Mouse (Mus musculus): ENCODE data around the gene Tmigd3. TPM values are rescaled to one million over a fixed set of nuclear protein-coding genes. Genes with fewer than 3 reads are reported as not detected.
"Not testable (repeated sequence)": the region's sequence is repeated elsewhere in the genome, so short reads cannot be mapped to it uniquely, and the experiment has no call there.

Tmigd3 gene
- total and polyA plus RNA-seq, 3 experiments = 0.31 TPM; not detected in 2

DNA sequence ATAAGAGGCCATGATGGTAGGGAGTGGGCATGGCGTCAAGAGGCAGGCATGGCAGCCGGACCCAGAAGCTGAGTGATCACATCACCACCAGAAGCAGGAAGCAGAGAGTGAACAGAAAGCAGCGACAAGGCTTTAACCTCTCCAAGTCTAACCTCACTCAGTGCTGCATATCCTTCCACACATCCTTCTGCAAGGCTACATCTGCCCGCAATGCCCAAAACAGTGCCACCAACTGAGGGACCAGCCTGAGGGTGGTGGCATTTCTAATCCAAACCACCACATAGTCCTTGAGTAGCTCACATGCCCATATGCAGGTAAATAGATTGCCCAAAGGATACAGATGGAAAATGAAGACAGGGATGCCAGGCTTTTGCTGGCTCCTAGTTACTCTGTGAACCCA, 38.3 kb downstream of the Tmigd3 start:
- TF ChIP-seq CTCF (IDR thresholded peaks at IDR 0.05) = no peak
- TF ChIP-seq POLR2A (IDR thresholded peaks at IDR 0.05; ENCODE audit: insufficient read depth, low read depth, low read length) = no peak
- TF ChIP-seq EP300 (IDR thresholded peaks at IDR 0.05; ENCODE audit: insufficient read depth, low read depth, low read length) = no peak
- no peak overlapping the region for H3K4me3 ChIP-seq
- no peaks in the 10 kb centered on the region for H3K27me3 ChIP-seq (ENCODE audit: control insufficient read depth, insufficient read depth, low read length)
- H3K9ac ChIP-seq (ENCODE audit: low read depth, low read length) = no peak overlapping the region
- no peak overlapping the region for H3K27ac ChIP-seq
- H3K36me3 ChIP-seq (ENCODE audit: control insufficient read depth, insufficient read depth, low read length) = no peaks in the 10 kb centered on the region
- no peak for DNase-seq
- intact Hi-C loops (cut with DNase I) = no loop called here
- H3K79me2 ChIP-seq (replicated peaks; ENCODE audit: control insufficient read depth, insufficient read depth, low read length) = no peaks in the 10 kb centered on the region
- 84% methylated on average over 4 of the region's 4 CpGs for WGBS
- peaks cover 1% of the 10 kb centered on the region for H3K4me1 ChIP-seq (ENCODE audit: control insufficient read depth, insufficient read depth, low read length)

DNA sequence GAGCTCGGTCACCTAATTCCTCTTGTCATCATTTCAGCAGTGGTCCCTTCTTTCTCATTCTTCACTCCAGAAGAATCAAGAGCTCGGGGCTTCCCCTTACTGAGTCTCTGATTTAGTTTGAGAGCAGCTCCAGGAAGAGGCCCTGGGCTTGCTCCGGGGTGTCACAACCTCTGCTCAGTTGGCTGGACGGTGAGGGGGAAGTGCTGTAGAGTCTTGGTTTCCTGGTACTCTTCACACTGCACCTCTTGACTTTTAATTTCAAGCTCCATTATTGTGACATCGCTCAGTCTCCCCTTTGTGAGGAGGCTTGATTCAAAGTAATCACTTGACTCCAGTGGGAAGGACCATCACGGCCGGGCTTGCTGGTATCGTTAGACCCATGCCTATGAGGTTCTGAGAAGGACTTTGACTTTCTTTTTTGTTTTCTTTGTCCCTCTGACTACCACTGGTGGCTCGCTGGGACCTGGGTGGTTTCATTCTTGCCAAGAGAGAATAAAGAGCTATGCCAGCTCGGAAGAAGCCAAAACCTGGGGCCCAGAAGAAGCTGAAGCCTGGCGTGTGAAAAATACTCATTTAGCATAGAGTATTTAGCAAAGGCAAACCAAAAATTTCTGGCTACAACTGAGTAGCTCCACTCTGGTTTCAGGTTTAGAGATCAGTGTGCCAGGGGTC, 40.0 kb downstream of the Tmigd3 start:
- Histone ChIP-seq H3K4me3 (no peak overlapping the region), H3K36me3 (ENCODE audit: control insufficient read depth, insufficient read depth, low read length) (no peaks in the 10 kb centered on the region), H3K27ac (no peak overlapping the region), H3K9ac (ENCODE audit: low read depth, low read length) (no peak overlapping the region), H3K79me2 (replicated peaks; ENCODE audit: control insufficient read depth, insufficient read depth, low read length) (no peaks in the 10 kb centered on the region), H3K27me3 (ENCODE audit: control insufficient read depth, insufficient read depth, low read length) (no peaks in the 10 kb centered on the region), H3K4me1 (ENCODE audit: control insufficient read depth, insufficient read depth, low read length) (peaks cover 4% of the 10 kb centered on the region)
- TF ChIP-seq EP300 (IDR thresholded peaks at IDR 0.05; ENCODE audit: insufficient read depth, low read depth, low read length) (no peak), CTCF (IDR thresholded peaks at IDR 0.05) (no peak), POLR2A (IDR thresholded peaks at IDR 0.05; ENCODE audit: insufficient read depth, low read depth, low read length) (no peak)
- intact Hi-C loops (cut with DNase I) = no loop called here
- WGBS = 67% methylated on average over 11 of the region's 11 CpGs
- DNase-seq = peak in 1 of 2 experiments; percentile 22

DNA sequence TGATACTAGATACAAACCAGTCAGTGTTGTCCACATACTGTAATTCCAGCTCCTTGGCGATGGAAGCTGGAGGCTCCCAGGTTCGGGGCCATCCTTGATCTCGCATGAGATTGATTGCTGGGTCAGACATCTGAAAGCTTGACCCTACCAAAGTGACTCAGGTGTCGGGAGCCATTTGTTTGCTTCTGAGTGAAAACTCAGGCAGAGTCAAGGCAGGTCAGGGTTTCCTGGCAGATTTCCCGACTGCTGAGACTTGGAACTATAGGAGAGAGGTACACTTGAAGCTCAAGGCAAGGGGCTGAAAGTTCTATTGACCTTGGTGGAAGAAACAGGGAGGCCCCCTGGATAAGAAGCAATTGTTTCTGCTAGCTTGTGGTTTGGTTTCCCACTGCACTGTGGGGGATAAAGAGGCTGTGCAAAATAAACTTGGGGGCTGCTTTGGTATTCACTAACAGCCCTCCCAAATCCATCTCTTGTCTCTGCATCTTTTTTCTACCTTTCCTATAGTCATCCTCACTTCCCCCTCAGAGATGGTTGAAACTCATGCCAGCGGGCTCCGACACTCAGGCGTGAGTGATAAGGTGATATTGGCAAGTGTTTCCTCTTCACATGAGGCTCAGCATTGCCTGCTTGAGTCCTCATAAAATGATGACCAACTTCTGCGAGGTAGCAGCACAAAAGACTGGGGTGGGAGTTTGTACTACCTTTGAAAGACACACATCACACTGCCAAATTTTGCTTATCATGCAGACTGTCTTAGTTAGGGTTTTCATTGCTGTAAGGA, 41.6 kb downstream of the Tmigd3 start:
- H3K27me3 ChIP-seq (ENCODE audit: control insufficient read depth, insufficient read depth, low read length) = no peaks in the 10 kb centered on the region
- 54% methylated on average over 9 of the region's 9 CpGs for WGBS
- intact Hi-C loops (cut with DNase I) = no loop called here
- no peaks in the 10 kb centered on the region for H3K36me3 ChIP-seq (ENCODE audit: control insufficient read depth, insufficient read depth, low read length)
- no peaks in the 10 kb centered on the region for H3K79me2 ChIP-seq (replicated peaks; ENCODE audit: control insufficient read depth, insufficient read depth, low read length)
- TF ChIP-seq CTCF (IDR thresholded peaks at IDR 0.05) = no peak
- H3K4me3 ChIP-seq = no peak overlapping the region
- no peak for DNase-seq
- no peak overlapping the region for H3K27ac ChIP-seq
- no peak overlapping the region for H3K9ac ChIP-seq (ENCODE audit: low read depth, low read length)
- peaks cover 4% of the 10 kb centered on the region for H3K4me1 ChIP-seq (ENCODE audit: control insufficient read depth, insufficient read depth, low read length)

DNA sequence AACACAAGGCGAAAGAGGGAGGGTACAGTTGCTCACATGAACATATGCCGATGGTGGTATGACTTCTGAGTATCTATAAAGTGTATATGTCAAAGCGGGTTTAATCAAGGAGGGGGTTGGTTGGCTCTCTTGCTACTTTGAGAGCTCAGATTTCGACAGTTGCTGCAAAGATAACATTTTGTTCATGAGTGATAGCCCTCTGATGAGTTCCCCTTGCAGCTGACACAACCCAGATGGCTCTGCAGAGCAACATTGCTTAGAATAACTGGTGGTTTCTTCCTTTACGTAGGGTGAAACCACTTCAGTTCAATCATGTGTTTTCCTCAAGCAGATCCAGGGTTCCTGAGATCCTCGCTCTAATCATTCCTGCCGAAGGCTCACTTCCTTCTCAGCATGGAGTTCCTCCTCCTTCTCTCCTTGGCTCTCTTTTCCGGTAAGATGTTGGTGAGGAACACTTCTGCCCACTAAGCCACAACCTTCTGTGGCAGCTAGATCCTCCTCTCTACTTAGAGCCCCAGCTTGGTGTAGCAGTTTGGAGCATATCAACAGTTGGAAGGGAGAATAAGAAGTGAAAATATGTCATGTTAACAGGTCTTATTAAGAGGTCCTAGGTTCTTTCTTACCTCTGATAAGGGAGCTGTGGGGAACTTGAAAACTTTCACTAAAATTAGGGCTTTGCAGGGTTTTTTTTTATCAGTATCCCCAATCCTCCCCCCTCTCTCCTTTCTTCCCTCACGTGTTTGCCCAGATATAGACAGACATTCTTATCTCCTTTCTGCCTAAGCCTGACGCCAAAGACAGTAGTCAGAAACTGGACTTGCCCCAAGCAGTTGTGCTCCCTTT, 43.4 kb downstream of the Tmigd3 start:
- no peaks in the 10 kb centered on the region for H3K27me3 ChIP-seq (ENCODE audit: control insufficient read depth, insufficient read depth, low read length)
- no peak overlapping the region for H3K9ac ChIP-seq (ENCODE audit: low read depth, low read length)
- H3K36me3 ChIP-seq (ENCODE audit: control insufficient read depth, insufficient read depth, low read length) = no peaks in the 10 kb centered on the region
- 24% methylated on average over 10 of the region's 10 CpGs for WGBS
- no peak overlapping the region for H3K27ac ChIP-seq
- H3K79me2 ChIP-seq (replicated peaks; ENCODE audit: control insufficient read depth, insufficient read depth, low read length) = no peaks in the 10 kb centered on the region
- TF ChIP-seq POLR2A (IDR thresholded peaks at IDR 0.05; ENCODE audit: insufficient read depth, low read depth, low read length) (no peak), CTCF (IDR thresholded peaks at IDR 0.05) (no peak), EP300 (IDR thresholded peaks at IDR 0.05; ENCODE audit: insufficient read depth, low read depth, low read length) (no peak)
- H3K4me3 ChIP-seq = no peak overlapping the region
- intact Hi-C loops (cut with DNase I) = no loop called here
- no peak for DNase-seq
- peaks cover 4% of the 10 kb centered on the region for H3K4me1 ChIP-seq (ENCODE audit: control insufficient read depth, insufficient read depth, low read length)

DNA sequence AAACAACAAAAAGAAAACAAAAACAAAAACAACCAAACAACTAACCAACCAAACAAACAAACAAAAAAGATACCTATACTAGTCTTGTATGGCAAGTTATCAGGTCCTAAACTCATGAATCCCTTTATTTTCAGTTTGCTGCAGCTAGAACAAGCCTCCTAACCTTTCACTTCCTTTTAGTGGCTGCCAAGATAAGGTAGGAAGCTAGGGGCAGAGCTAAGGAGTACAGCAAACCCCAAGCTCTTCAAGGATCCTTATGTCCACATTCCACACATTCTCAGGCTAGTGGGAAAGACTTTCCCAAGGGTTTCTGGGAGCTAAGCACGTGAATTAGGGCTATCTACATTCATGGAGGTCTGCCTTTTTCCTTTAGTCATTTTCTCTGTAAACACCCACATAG, 44.6 kb downstream of the Tmigd3 start:
- Histone ChIP-seq H3K4me3 (no peak overlapping the region), H3K36me3 (ENCODE audit: control insufficient read depth, insufficient read depth, low read length) (no peaks in the 10 kb centered on the region), H3K27me3 (ENCODE audit: control insufficient read depth, insufficient read depth, low read length) (no peaks in the 10 kb centered on the region), H3K79me2 (replicated peaks; ENCODE audit: control insufficient read depth, insufficient read depth, low read length) (no peaks in the 10 kb centered on the region), H3K4me1 (ENCODE audit: control insufficient read depth, insufficient read depth, low read length) (peaks cover 4% of the 10 kb centered on the region), H3K9ac (ENCODE audit: low read depth, low read length) (no peak overlapping the region), H3K27ac (no peak overlapping the region)
- WGBS = 47% methylated on average over 1 of the region's 1 CpGs
- DNase-seq = no peak
- intact Hi-C loops (cut with DNase I) = no loop called here
- TF ChIP-seq POLR2A (IDR thresholded peaks at IDR 0.05; ENCODE audit: insufficient read depth, low read depth, low read length) = no peak
- no peak for TF ChIP-seq EP300 (IDR thresholded peaks at IDR 0.05; ENCODE audit: insufficient read depth, low read depth, low read length)
- no peak for TF ChIP-seq CTCF (IDR thresholded peaks at IDR 0.05)

DNA sequence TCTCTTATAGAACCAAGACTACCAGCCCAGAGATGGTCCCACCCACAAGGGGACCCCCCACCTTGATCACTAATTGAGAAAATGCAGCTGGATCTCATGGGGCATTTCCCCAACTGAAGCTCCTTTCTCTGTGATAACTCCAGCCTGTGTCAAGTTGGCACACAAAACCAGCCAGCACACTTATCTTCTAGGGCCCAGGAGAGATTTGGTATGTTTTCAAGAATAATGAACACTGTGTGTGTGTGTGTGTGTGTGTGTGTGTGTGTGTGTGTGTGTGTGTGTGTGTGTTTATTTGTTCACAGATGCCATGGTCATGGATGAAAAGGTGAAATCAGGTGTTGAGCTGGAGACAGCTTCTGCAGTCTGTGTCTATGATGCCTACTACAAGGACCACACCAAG, 45.8 kb downstream of the Tmigd3 start:
- H3K36me3 ChIP-seq (ENCODE audit: control insufficient read depth, insufficient read depth, low read length); H3K79me2 ChIP-seq (replicated peaks; ENCODE audit: control insufficient read depth, insufficient read depth, low read length); H3K9ac ChIP-seq (ENCODE audit: low read depth, low read length); H3K27ac ChIP-seq; DNase-seq; H3K4me3 ChIP-seq; H3K27me3 ChIP-seq (ENCODE audit: control insufficient read depth, insufficient read depth, low read length); H3K4me1 ChIP-seq (ENCODE audit: control insufficient read depth, insufficient read depth, low read length); intact Hi-C loops (cut with DNase I): not testable (repeated sequence)

Measured in heart, adult 2 months (tissue).